Mouse (Mus musculus) limb, embryonic 14.5 days (tissue): ENCODE measurements around the gene 9130230L23Rik. TPM values are rescaled to one million over a fixed set of nuclear protein-coding genes. Genes with fewer than 3 reads are reported as not detected.

ENCODE experiments used
- ATAC-seq: fragments of 200-750 bp; cut with Nextera tagmentation; 2 replicates; pipeline ENCODE4 v1.8.0; 2017; ENCODE audit warnings: low read depth, moderate number of reproducible peaks, moderate TSS enrichment; ENCODE audit not compliant: low FRiP score
- DNase-seq: peaks from one replicate; pipeline ENCODE4 v3.0.0-alpha.2; 2015; ENCODE audit warnings: low spot score
- H3K27ac ChIP-seq: fragments of 300-500 bp; sonication (generic); replicated peaks from 2 replicates; pipeline ENCODE4 v1.5.1; 2014; ENCODE audit warnings: low read depth, mild to moderate bottlenecking, low read length, moderate library complexity, mixed read lengths
- H3K27me3 ChIP-seq: fragments of 300-500 bp; sonication (generic); 2 replicates; pipeline ENCODE4 v1.6.1; 2014; ENCODE audit warnings: low read length, mixed read lengths; ENCODE audit not compliant: control insufficient read depth, insufficient read depth
- H3K36me3 ChIP-seq: fragments of 300-500 bp; sonication (generic); 2 replicates; pipeline ENCODE4 v1.6.1; 2014; ENCODE audit warnings: mild to moderate bottlenecking, low read length, moderate library complexity, mixed read lengths; ENCODE audit not compliant: control insufficient read depth, insufficient read depth
- H3K4me1 ChIP-seq: fragments of 300-500 bp; sonication (generic); 2 replicates; pipeline ENCODE4 v1.6.1; 2014; ENCODE audit warnings: antibody characterized with exemption, low read length, mixed read lengths; ENCODE audit not compliant: control insufficient read depth, insufficient read depth
- H3K4me2 ChIP-seq: fragments of 300-500 bp; sonication (generic); replicated peaks from 2 replicates; pipeline ENCODE4 v1.6.1; 2014; ENCODE audit warnings: low read depth, mild to moderate bottlenecking, low read length, moderate library complexity; ENCODE audit not compliant: severe bottlenecking
- H3K4me3 ChIP-seq: fragments of 300-500 bp; sonication (generic); replicated peaks from 2 replicates; pipeline ENCODE4 v1.5.1; 2014; ENCODE audit warnings: low read length
- H3K9ac ChIP-seq: fragments of 300-500 bp; sonication (generic); 2 replicates; pipeline ENCODE4 v1.6.1; 2014; ENCODE audit warnings: mild to moderate bottlenecking, low read depth, low read length, moderate library complexity; ENCODE audit not compliant: severe bottlenecking
- H3K9me3 ChIP-seq: fragments of 300-500 bp; sonication (generic); 2 replicates; pipeline ENCODE4 v1.6.1; 2016; ENCODE audit warnings: low read length; ENCODE audit not compliant: control insufficient read depth
- POLR2A ChIP-seq: fragments of 200-500 bp; IDR thresholded peaks from 2 replicates; pipeline ENCODE4 v1.8.0; 2012; ENCODE audit warnings: inconsistent platforms, mild to moderate bottlenecking, moderate library complexity, borderline replicate concordance; ENCODE audit not compliant: insufficient read depth, insufficient read length; ENCODE audit errors: extremely low read depth
- WGBS: fragments of 180-500 bp; shearing (Covaris S2); extraction: QIAGEN DNeasy Blood & Tissue Kit; methylation state at CpG from one replicate; pipeline ENCODE4 v1.1.7; 2014; 5-methylcytosine and 5-hydroxymethylcytosine counted together
- polyA plus RNA-seq, 2 experiments: library from polyadenylated mRNA; depleted of rRNA in 1 of 2; stranded (reverse) in 1 of 2; unstranded in 1 of 2; fragments of >200 nt; fragmentation: Nextera tagmentation in 1 of 2; extraction: Ambion mirVana in 1 of 2; gene quantifications; 2 replicates each; pipeline versions ENCODE4 v1.2.1 to v1.2.3; 2012 to 2014

9130230L23Rik gene
- polyA plus RNA-seq, 2 experiments = not detected

DNA sequence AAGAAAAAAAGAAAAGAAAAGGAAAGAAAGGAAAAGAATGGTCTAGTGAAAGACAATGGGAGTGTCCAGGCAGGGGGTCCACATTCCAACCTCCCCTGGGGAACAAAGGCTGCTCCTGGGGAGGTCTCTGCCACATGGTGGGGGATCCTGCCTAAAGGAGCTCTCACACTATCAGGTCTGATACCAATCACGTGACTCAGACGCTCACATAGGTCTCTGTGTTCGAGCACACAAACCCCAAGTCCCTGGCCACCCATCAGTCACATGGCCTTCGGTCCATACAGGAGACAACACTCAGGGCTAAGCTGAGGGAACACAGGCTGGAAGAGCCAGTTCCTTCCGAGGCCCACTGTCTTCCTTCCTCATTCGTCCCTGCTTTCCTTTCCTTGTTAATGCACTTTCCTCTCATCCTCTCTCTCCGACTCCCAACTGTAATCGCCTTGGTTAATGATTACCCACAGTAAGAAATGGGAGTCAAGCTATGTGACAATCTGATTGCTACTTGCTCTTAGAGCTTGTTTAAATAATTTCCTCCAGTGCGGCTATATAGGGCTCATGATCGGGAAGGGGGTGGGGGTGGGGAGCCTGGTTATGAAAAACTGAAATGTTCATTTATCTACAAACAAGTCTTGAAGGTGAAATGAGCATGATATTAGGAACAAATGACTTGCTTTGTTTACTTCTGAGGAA is 38.7 kb upstream of the 9130230L23Rik start:
- Histone ChIP-seq H3K27me3 (no peaks in the 10 kb centered on the region), H3K9ac (no peak overlapping the region), H3K36me3 (no peaks in the 10 kb centered on the region), H3K4me1 (no peaks in the 10 kb centered on the region), H3K4me2 (no peak overlapping the region), H3K27ac (no peak overlapping the region), H3K9me3 (no peaks in the 10 kb centered on the region), H3K4me3 (no peak overlapping the region)
- 69% methylated on average over 10 of the region's 10 CpGs for WGBS
- TF ChIP-seq POLR2A = no peak
- no peak for ATAC-seq
- DNase-seq = no peak

DNA sequence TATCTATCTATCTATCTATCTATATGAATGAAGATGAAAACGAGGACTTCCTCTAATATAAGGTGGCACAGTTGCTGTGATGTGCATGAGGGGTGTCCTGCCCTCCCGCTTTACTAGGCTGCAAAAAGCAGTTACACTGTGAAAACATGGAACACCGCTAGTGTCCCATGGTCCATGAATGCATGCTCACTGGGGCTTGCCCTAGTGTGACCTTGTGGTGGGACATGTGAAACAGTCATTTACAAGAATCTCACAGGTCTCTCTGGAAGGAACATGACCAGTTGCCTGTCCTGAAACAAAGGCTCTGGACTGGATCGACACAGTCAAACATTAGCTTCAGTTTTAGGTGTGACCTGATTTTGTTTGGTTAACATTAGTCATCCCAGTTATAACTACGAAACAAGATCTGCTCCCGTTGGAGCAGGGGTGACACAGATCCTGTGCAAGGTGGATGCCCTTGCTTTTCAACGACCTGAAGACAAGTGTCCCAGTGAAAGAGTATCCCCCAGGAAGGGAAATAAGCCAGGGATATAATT is 36.7 kb upstream of the 9130230L23Rik start:
- no peak for TF ChIP-seq POLR2A
- WGBS = 85% methylated on average over 7 of the region's 7 CpGs

DNA sequence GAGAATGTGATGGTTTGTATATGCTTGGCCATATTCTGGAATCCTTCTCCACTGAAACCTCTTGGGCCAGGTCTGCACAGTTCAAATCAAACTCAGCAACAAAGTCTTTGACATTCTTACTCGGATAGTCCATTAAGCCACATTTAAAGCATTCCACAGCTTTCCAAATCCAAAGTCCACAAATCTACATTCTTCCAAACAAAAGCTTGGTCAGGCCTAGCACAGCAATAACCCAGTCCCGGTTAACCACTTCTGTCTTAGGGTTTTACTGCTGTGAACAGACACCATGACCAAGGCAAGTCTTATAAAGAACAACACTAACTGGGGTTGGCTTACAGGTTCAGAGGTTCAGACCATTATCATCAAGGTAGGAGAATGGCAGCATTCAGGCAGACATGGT is 35.7 kb upstream of the 9130230L23Rik start:
- WGBS = 85% methylated on average over 2 of the region's 2 CpGs

More for the DNA sequence above, 36.7 kb upstream of the 9130230L23Rik start:
- no peak for ATAC-seq
- Histone ChIP-seq H3K4me2 (no peak overlapping the region), H3K27me3 (no peaks in the 10 kb centered on the region), H3K4me3 (no peak overlapping the region), H3K9ac (no peak overlapping the region), H3K4me1 (no peaks in the 10 kb centered on the region), H3K27ac (no peak overlapping the region), H3K36me3 (no peaks in the 10 kb centered on the region), H3K9me3 (no peaks in the 10 kb centered on the region)
- no peak for DNase-seq

DNA sequence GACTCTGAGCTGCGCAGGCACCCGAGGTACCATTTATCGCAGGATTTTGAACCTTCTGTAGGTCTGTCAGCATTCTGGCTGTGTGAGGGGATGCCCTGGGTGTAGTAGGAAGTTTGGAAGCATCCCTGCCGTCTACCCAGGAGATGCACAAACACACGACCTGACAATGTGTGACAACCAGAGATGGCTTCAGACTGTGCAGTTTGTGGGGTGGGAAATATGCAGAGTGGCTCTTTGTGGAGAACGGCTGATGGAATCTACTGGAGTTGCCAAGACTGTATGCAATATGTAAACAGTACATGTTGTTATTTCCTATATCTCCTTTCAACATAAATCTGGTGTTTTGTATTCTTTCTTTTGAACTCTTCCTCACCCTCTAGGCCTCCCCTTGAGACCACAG is 33.0 kb upstream of the 9130230L23Rik start:
- WGBS = 83% methylated on average over 6 of the region's 6 CpGs
- DNase-seq = no peak
- Histone ChIP-seq H3K27ac (no peak overlapping the region), H3K27me3 (no peaks in the 10 kb centered on the region), H3K36me3 (no peaks in the 10 kb centered on the region), H3K9ac (no peak overlapping the region), H3K4me1 (no peaks in the 10 kb centered on the region), H3K9me3 (no peaks in the 10 kb centered on the region), H3K4me3 (no peak overlapping the region), H3K4me2 (no peak overlapping the region)
- no peak for ATAC-seq
- no peak for TF ChIP-seq POLR2A

More for the DNA sequence above, 35.7 kb upstream of the 9130230L23Rik start:
- no peaks in the 10 kb centered on the region for H3K9me3 ChIP-seq
- H3K36me3 ChIP-seq = no peaks in the 10 kb centered on the region
- H3K27ac ChIP-seq = no peak overlapping the region
- H3K9ac ChIP-seq = no peak overlapping the region
- no peaks in the 10 kb centered on the region for H3K27me3 ChIP-seq
- DNase-seq (no peak), ATAC-seq (no peak)
- TF ChIP-seq POLR2A = no peak
- no peaks in the 10 kb centered on the region for H3K4me1 ChIP-seq
- no peak overlapping the region for H3K4me3 ChIP-seq
- no peak overlapping the region for H3K4me2 ChIP-seq

DNA sequence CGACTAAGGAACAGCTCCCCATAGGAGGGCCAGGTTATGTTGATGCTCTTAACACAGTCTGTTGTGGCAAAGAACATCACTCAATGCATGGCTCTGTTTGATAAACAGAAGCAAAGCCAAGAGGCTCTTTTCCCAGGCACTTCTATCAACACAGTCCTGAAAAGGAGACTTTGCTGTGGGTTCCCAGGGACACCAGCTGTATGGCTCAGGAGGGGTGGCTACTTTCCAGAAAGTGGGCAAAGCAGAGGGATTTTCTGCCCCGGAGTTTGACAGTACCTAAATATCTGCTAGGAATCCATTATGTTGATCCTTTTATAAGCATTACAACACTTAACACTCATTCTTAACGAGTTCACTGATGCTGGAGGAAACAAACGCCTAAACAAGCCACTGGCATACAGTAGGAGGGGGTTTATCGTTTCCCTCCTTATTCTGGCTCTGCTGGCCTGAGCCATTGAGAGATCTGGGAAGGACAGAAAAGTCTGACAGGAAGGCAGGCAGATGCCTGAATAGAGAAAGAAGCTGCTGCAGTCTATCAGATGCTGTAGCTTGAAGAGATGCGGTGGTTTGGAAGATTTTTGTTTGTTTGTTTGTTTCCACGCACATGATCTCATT is 32.5 kb upstream of the 9130230L23Rik start:
- Histone ChIP-seq H3K27me3 (no peaks in the 10 kb centered on the region), H3K4me1 (no peaks in the 10 kb centered on the region), H3K36me3 (no peaks in the 10 kb centered on the region), H3K27ac (no peak overlapping the region), H3K9ac (no peak overlapping the region), H3K9me3 (no peaks in the 10 kb centered on the region), H3K4me2 (no peak overlapping the region), H3K4me3 (no peak overlapping the region)
- DNase-seq (no peak), ATAC-seq (no peak)
- 44% methylated on average over 7 of the region's 7 CpGs for WGBS
- no peak for TF ChIP-seq POLR2A
